Mouse (Mus musculus) midbrain, embryonic 15.5 days (tissue): ENCODE measurements at regions not wholly inside any gene's neighbourhood (a gene's known extent, or its start where the extent isn't known, plus 50 kb on each side); places are given as distances from the start of the nearest gene placed in this dataset.

ENCODE experiments used
- ATAC-seq: fragments of 200-750 bp; cut with Nextera tagmentation; replicated peaks from 2 replicates; pipeline ENCODE4 v1.8.0; 2017; ENCODE audit warnings: moderate TSS enrichment
- H3K27ac ChIP-seq: fragments of 300-500 bp; sonication (generic); 2 replicates; pipeline ENCODE4 v1.5.1; 2015; ENCODE audit warnings: mild to moderate bottlenecking, inconsistent platforms
- H3K27me3 ChIP-seq: fragments of 300-500 bp; sonication (generic); replicated peaks from 2 replicates; pipeline ENCODE4 v1.6.1; 2015; ENCODE audit warnings: inconsistent platforms
- H3K36me3 ChIP-seq: fragments of 300-500 bp; sonication (generic); replicated peaks from 2 replicates; pipeline ENCODE4 v1.6.1; 2015; ENCODE audit warnings: inconsistent platforms
- H3K4me1 ChIP-seq: fragments of 300-500 bp; sonication (generic); 2 replicates; pipeline ENCODE4 v1.6.1; 2015; ENCODE audit warnings: inconsistent platforms
- H3K4me2 ChIP-seq: fragments of 300-500 bp; sonication (generic); 2 replicates; pipeline ENCODE4 v1.6.1; 2015; ENCODE audit warnings: inconsistent platforms, mild to moderate bottlenecking, moderate library complexity
- H3K4me3 ChIP-seq: fragments of 300-500 bp; sonication (generic); 2 replicates; pipeline ENCODE4 v1.5.1; 2015; ENCODE audit warnings: mild to moderate bottlenecking, inconsistent platforms
- H3K9ac ChIP-seq: fragments of 300-500 bp; sonication (generic); 2 replicates; pipeline ENCODE4 v1.6.1; 2015; ENCODE audit warnings: mild to moderate bottlenecking, inconsistent platforms
- H3K9me3 ChIP-seq: fragments of 300-500 bp; sonication (generic); 2 replicates; pipeline ENCODE4 v1.6.1; 2016; ENCODE audit warnings: inconsistent platforms
- WGBS: fragments of 180-500 bp; shearing (Covaris S2); methylation state at CpG from one replicate; pipeline ENCODE4 v1.1.7; 2015; ENCODE audit warnings: mixed read lengths; 5-methylcytosine and 5-hydroxymethylcytosine counted together

GRCm38 (mm10) chr2:105454353-105454752, 55.2 kb upstream of the Rcn1 start:
- no peak for ATAC-seq
- WGBS, result 54% methylated on average over 2 of the region's 2 CpGs

GRCm38 (mm10) chr2:105454836-105455235, 55.7 kb upstream of the Rcn1 start:
- H3K9me3 ChIP-seq, result no peaks in the 10 kb centered on the region
- H3K4me2 ChIP-seq, result no peak overlapping the region
- no peaks in the 10 kb centered on the region for H3K4me1 ChIP-seq
- H3K36me3 ChIP-seq, result no peaks in the 10 kb centered on the region
- H3K27me3 ChIP-seq, result no peaks in the 10 kb centered on the region
- no peak overlapping the region for H3K9ac ChIP-seq
- no peak overlapping the region for H3K4me3 ChIP-seq
- no peak for ATAC-seq
- H3K27ac ChIP-seq, result no peak overlapping the region

More at GRCm38 (mm10) chr2:105454353-105454752, 55.2 kb upstream of the Rcn1 start:
- Histone ChIP-seq H3K27ac (no peak overlapping the region), H3K4me1 (no peaks in the 10 kb centered on the region), H3K9ac (no peak overlapping the region), H3K4me3 (no peak overlapping the region), H3K9me3 (no peaks in the 10 kb centered on the region), H3K4me2 (no peak overlapping the region), H3K27me3 (no peaks in the 10 kb centered on the region), H3K36me3 (no peaks in the 10 kb centered on the region)

- Histone ChIP-seq H3K36me3 (no peaks in the 10 kb centered on the region), H3K4me3 (no peak overlapping the region), H3K9me3 (no peaks in the 10 kb centered on the region), H3K27me3 (peaks cover 3% of the 10 kb centered on the region; the same call in 1 of the 2 replicates), H3K4me2 (no peak overlapping the region), H3K4me1 (no peaks in the 10 kb centered on the region), H3K27ac (no peak overlapping the region), H3K9ac (no peak overlapping the region)
- ATAC-seq, result no peak
- 86% methylated on average over 4 of the region's 4 CpGs for WGBS
Observed at GRCm38 (mm10) chr2:105458643-105459042, 59.5 kb upstream of the Rcn1 start.

GRCm38 (mm10) chr2:105459512-105459911, 60.4 kb upstream of the Rcn1 start:
- H3K27me3 ChIP-seq, result peaks cover 3% of the 10 kb centered on the region; the same call in 1 of the 2 replicates
- H3K27ac ChIP-seq, result no peak overlapping the region
- H3K4me1 ChIP-seq, result no peaks in the 10 kb centered on the region
- no peak overlapping the region for H3K9ac ChIP-seq
- no peak for ATAC-seq
- no peak overlapping the region for H3K4me3 ChIP-seq
- no peaks in the 10 kb centered on the region for H3K36me3 ChIP-seq
- 81% methylated on average over 9 of the region's 9 CpGs for WGBS
- no peaks in the 10 kb centered on the region for H3K9me3 ChIP-seq
- no peak overlapping the region for H3K4me2 ChIP-seq

GRCm38 (mm10) chr2:105465630-105466029, 66.5 kb upstream of the Rcn1 start:
- Histone ChIP-seq H3K9ac (no peak overlapping the region), H3K4me1 (no peaks in the 10 kb centered on the region), H3K36me3 (no peaks in the 10 kb centered on the region), H3K4me3 (no peak overlapping the region), H3K27me3 (peaks cover 13% of the 10 kb centered on the region; the same call in 1 of the 2 replicates), H3K9me3 (no peaks in the 10 kb centered on the region), H3K27ac (no peak overlapping the region), H3K4me2 (no peak overlapping the region)
- WGBS, result 88% methylated on average over 6 of the region's 6 CpGs
- no peak for ATAC-seq

GRCm38 (mm10) chr2:105468930-105469329, 69.8 kb upstream of the Rcn1 start:
- WGBS, result 34% methylated on average over 5 of the region's 5 CpGs
- no peak overlapping the region for H3K4me3 ChIP-seq

GRCm38 (mm10) chr2:105476028-105476677, 77.0 kb upstream of the Rcn1 start:
- 0 out of 2 replicates have a peak, but pooled peaks have one; percentile 17 for ATAC-seq
- H3K36me3 ChIP-seq, result no peaks in the 10 kb centered on the region
- H3K4me3 ChIP-seq, result no peak overlapping the region
- no peak overlapping the region for H3K9ac ChIP-seq
- WGBS, result 75% methylated on average over 7 of the region's 7 CpGs
- no peaks in the 10 kb centered on the region for H3K4me1 ChIP-seq
- H3K27ac ChIP-seq, result no peak overlapping the region
- H3K27me3 ChIP-seq, result no peaks in the 10 kb centered on the region
- no peaks in the 10 kb centered on the region for H3K9me3 ChIP-seq
- H3K4me2 ChIP-seq, result no peak overlapping the region

More at GRCm38 (mm10) chr2:105468930-105469329, 69.8 kb upstream of the Rcn1 start:
- 0 out of 2 replicates have a peak, but pooled peaks cover 10% of the 10 kb centered on the region for H3K27me3 ChIP-seq
- no peak overlapping the region for H3K4me2 ChIP-seq
- ATAC-seq, result peak; percentile 67; the same call in 1 of the 2 replicates
- H3K27ac ChIP-seq, result no peak overlapping the region
- H3K9ac ChIP-seq, result no peak overlapping the region
- no peaks in the 10 kb centered on the region for H3K36me3 ChIP-seq
- no peaks in the 10 kb centered on the region for H3K9me3 ChIP-seq
- no peaks in the 10 kb centered on the region for H3K4me1 ChIP-seq

- no peak overlapping the region for H3K27ac ChIP-seq
- ATAC-seq, result no peak
Observed at GRCm38 (mm10) chr2:105481990-105482592, 83.0 kb upstream of the Rcn1 start.

GRCm38 (mm10) chr2:105484496-105484895, 85.4 kb upstream of the Rcn1 start:
- Histone ChIP-seq H3K9me3 (no peaks in the 10 kb centered on the region), H3K27me3 (no peaks in the 10 kb centered on the region), H3K9ac (no peak overlapping the region), H3K27ac (no peak overlapping the region), H3K4me1 (no peaks in the 10 kb centered on the region), H3K4me3 (no peak overlapping the region), H3K36me3 (no peaks in the 10 kb centered on the region), H3K4me2 (no peak overlapping the region)
- 85% methylated on average over 3 of the region's 3 CpGs for WGBS
- ATAC-seq, result no peak

More at GRCm38 (mm10) chr2:105481990-105482592, 83.0 kb upstream of the Rcn1 start:
- Histone ChIP-seq H3K36me3 (no peaks in the 10 kb centered on the region), H3K4me1 (no peaks in the 10 kb centered on the region), H3K4me2 (no peak overlapping the region), H3K4me3 (no peak overlapping the region), H3K9ac (no peak overlapping the region), H3K9me3 (no peaks in the 10 kb centered on the region), H3K27me3 (no peaks in the 10 kb centered on the region)
- 65% methylated on average over 11 of the region's 11 CpGs for WGBS

- no peaks in the 10 kb centered on the region for H3K9me3 ChIP-seq
- no peak overlapping the region for H3K9ac ChIP-seq
- no peaks in the 10 kb centered on the region for H3K4me1 ChIP-seq
- no peaks in the 10 kb centered on the region for H3K36me3 ChIP-seq
- ATAC-seq, result no peak
- H3K27ac ChIP-seq, result no peak overlapping the region
- WGBS, result 87% methylated on average over 8 of the region's 8 CpGs
- no peaks in the 10 kb centered on the region for H3K27me3 ChIP-seq
- no peak overlapping the region for H3K4me3 ChIP-seq
- H3K4me2 ChIP-seq, result no peak overlapping the region
Observed at GRCm38 (mm10) chr2:105485286-105485685, 86.2 kb upstream of the Rcn1 start.

- H3K9ac ChIP-seq, result no peak overlapping the region
- no peak overlapping the region for H3K27ac ChIP-seq
- H3K9me3 ChIP-seq, result no peaks in the 10 kb centered on the region
- no peak overlapping the region for H3K4me3 ChIP-seq
- ATAC-seq, result no peak
- H3K36me3 ChIP-seq, result no peaks in the 10 kb centered on the region
- WGBS, result 84% methylated on average over 13 of the region's 13 CpGs
- H3K4me1 ChIP-seq, result no peaks in the 10 kb centered on the region
- no peaks in the 10 kb centered on the region for H3K27me3 ChIP-seq
- H3K4me2 ChIP-seq, result no peak overlapping the region
Observed at GRCm38 (mm10) chr2:105495796-105496195, 96.7 kb upstream of the Rcn1 start.

- Histone ChIP-seq H3K4me1 (no peaks in the 10 kb centered on the region), H3K4me3 (no peak overlapping the region), H3K27ac (no peak overlapping the region), H3K4me2 (no peak overlapping the region), H3K9me3 (no peaks in the 10 kb centered on the region), H3K27me3 (no peaks in the 10 kb centered on the region), H3K9ac (no peak overlapping the region), H3K36me3 (no peaks in the 10 kb centered on the region)
- WGBS, result 61% methylated on average over 2 of the region's 2 CpGs
- ATAC-seq, result no peak
Observed at GRCm38 (mm10) chr2:105504197-105504596, 105.1 kb upstream of the Rcn1 start.

- H3K9ac ChIP-seq, result no peak overlapping the region
- no peak overlapping the region for H3K27ac ChIP-seq
- no peak for ATAC-seq
- H3K36me3 ChIP-seq, result no peaks in the 10 kb centered on the region
- no peaks in the 10 kb centered on the region for H3K9me3 ChIP-seq
- H3K27me3 ChIP-seq, result no peaks in the 10 kb centered on the region; the same call in 1 of the 2 replicates
- H3K4me2 ChIP-seq, result no peak overlapping the region
- no peak overlapping the region for H3K4me3 ChIP-seq
- WGBS, result 88% methylated on average over 4 of the region's 4 CpGs
- H3K4me1 ChIP-seq, result no peaks in the 10 kb centered on the region
Observed at GRCm38 (mm10) chr2:105505554-105505953, 106.4 kb upstream of the Rcn1 start.
